Mouse (Mus musculus): ENCODE measurements at regions not wholly inside any gene's neighbourhood (a gene's known extent, or its start where the extent isn't known, plus 50 kb on each side); places are given as distances from the start of the nearest gene placed in this dataset.
A peak's percentile ranks its signal among the peaks of the same experiment; 100 is the strongest.

DNA sequence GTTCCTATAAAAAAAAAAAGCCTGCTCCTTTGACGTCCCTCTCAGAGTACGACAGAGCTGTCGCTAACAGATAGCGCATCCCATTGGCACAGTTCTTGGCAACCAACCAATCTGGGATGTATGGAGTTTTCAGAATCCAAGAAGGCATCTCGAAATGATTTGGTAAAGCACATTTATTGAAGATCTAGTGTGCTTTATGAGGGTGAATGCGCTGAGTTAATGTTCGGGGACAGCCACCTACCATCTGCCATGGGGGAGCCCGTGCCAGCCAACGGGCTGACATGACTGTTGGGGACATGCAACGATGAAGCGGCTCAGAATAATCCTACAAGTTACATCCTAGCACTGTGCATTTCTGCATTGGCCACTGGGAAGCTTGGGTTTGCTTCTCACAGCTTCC lies 208.4 kb upstream of the Fam19a5 start:
- DNase-seq (ENCODE audit: low spot score in 2 of 2), result no peak
- intact Hi-C loops (cut with DNase I), result no loop called here

DNA sequence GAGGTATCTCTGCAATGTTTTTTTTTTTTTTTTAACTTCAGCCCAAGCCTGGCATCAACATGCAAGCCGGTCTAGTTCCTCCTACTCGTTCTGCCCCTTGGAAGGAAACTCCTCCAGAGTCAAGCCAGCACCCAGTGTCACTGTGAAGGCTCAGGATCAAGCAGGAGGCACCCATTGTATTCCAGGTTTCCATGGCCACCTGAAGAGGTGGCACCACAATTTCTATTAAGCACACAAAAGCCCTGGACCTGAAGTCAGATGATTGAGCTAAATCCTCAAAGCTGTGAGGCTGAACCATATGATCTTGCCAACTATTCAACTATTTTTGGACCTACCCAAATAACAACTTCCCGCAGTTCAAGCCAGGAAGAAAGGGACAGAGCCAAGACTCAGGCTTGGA lies 204.2 kb upstream of the Fam19a5 start:
- intact Hi-C loops (cut with DNase I), result loop anchor here (5.0 kb wide), 1 partner anchor 207 kb away; no protein-coding TSS in a partner anchor

DNA sequence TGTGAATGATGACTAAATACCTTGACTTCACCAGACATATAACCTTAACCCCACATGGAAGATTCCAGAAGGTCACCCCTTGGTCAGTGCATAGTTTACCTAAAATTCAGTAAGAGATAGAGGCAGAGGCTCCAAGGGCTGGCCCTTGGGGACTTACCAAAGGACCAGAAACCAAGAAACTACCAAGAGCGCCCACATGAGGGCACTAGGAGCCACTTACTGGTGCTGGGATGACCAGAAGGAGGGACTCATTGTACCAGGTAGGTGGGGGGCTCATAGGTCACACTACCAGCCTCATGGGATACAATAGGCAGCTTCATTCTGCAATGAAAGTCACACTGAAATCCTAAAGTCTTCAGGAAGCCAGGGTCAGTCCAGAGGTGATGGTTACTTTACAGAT lies 201.4 kb upstream of the Fam19a5 start:
- DNase-seq (ENCODE audit: low spot score in 2 of 2), result no peak
- intact Hi-C loops (cut with DNase I), result loop anchor here (5.0 kb wide), 1 partner anchor 205 kb away; no protein-coding TSS in a partner anchor

More for the DNA sequence above, 204.2 kb upstream of the Fam19a5 start:
- no peak for DNase-seq (ENCODE audit: low spot score in 2 of 2)

- no peak for DNase-seq (ENCODE audit: low spot score in 2 of 2)
- intact Hi-C loops (cut with DNase I), result no loop called here
Measured at GRCm38 (mm10) chr15:87345826-87346225, 198.3 kb upstream of the Fam19a5 start.

DNA sequence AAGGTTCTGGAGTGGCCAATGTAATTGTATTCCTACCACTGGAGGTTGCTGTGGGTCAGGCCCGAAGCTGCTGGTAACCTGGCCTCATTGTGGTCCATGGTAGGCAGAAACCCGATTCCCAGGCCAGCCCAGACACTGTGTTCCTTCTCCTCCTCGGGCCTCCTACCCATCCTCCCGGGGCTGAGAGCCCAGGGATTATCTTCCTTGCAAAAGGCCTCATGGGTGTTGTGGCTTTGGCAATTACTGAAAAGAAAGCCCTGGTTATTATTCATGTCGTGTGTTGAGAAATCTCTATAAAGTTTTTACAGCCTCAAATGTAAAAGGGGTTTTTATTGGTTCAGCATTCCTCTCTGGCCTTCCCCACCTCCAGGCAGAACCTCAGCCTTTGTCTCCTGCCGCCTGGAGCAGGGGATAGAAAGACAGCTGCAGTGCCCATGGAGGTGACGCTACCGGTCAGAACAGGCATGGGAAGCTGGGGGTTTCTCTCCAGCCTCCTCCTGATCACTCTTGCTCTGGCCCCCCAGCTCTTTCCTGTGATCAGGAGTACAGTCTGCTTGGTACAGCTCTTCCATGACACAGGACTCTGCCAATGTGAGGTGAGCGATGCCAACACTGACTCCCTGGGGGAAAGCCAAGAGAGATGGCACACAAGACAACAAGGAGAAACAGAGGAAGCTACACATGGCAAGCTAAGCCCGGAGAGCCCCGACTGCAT lies 194.4 kb upstream of the Fam19a5 start:
- no peak for DNase-seq (ENCODE audit: low spot score in 2 of 2)
- intact Hi-C loops (cut with DNase I), result no loop called here

DNA sequence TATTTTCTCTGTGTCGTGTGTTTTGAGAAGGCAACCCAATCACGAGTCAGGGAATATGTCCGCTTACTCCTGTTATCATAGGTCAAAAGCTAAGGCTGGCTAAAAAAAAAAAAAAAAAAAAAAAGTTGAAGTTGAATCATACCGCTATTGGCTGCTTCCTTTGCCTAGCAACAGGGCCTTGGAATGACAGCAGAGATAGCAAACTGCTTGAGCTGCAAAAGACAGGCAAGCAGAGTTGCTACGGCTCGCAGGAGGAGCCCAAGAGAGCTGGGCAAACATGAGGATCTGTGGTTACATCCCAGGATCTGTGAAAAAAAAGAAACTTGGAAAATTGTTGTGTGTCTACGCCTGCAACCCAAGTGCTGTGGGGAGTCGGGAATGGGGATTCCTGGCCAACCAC lies 191.3 kb upstream of the Fam19a5 start:
- intact Hi-C loops (cut with DNase I), result no loop called here
- DNase-seq (ENCODE audit: low spot score in 2 of 2), result no peak

DNA sequence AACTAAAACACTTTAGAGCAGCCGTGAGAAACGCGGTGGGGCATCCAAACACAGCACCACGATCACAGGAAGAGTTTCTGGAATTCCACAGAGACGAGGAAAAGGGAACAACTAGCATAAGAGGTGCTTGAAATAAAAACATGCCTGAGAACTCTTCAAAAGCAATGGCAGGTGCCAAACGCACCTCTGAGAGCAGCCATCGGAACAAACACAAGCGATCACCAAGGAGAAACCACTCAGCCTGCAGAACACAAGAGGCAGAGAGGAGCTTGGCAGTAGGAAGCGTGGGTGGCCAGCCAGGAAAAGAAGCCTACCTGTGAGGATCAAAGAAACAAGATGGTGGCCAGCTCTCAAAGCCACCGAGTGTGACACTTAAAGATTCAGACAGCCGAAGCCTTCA lies 190.2 kb upstream of the Fam19a5 start:
- no peak for DNase-seq (ENCODE audit: low spot score in 2 of 2)
- intact Hi-C loops (cut with DNase I), result no loop called here

DNA sequence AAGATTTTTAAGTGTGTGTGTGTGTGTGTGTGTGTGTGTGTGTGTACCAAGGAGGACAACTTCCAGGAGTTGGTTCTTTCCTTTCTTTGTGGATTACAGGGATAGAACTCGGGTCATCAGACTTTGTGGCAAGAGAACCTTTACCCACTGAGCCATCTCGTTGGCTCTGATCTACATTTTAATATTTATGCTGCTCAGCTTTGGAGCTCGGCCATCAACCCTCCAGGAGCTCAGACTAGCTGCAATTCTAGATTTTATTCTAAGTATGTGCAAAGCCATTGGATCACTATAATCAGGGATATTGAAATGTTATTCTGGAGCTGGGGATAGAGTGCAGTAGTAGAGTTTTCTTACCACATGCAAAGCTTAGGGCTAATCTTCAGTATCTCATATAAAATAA lies 183.6 kb upstream of the Fam19a5 start:
- no peak for DNase-seq (ENCODE audit: low spot score in 2 of 2)
- intact Hi-C loops (cut with DNase I), result no loop called here

- intact Hi-C loops (cut with DNase I), result loop anchor here (5.0 kb wide), 1 partner anchor 176 kb away; the partner anchor contains the start of gene Fam19a5
- no peak for DNase-seq (ENCODE audit: low spot score in 2 of 2)
Measured at GRCm38 (mm10) chr15:87365712-87366361, 178.3 kb upstream of the Fam19a5 start.

DNA sequence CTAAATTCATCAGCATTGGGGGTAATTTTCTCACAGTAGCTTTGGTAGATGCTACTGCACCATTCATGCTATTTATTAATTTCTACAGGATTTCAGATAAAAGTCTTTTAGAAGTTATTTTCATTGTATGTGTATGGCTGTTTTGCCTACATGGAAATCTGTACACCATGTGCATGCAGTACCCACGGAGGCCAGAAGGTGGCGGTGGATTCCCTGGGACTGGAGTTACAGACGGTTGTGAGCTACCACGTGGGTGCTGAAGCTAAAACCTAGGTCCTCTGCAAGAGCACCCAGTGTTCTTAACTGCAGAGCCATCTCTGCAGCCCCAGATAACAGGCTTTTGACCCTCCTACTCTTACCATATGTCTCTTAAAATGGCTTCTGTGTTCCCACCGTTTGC lies 176.7 kb upstream of the Fam19a5 start:
- intact Hi-C loops (cut with DNase I), result loop anchor here (5.0 kb wide), 1 partner anchor 175 kb away; the partner anchor contains the start of gene Fam19a5
- no peak for DNase-seq (ENCODE audit: low spot score in 2 of 2)

DNA sequence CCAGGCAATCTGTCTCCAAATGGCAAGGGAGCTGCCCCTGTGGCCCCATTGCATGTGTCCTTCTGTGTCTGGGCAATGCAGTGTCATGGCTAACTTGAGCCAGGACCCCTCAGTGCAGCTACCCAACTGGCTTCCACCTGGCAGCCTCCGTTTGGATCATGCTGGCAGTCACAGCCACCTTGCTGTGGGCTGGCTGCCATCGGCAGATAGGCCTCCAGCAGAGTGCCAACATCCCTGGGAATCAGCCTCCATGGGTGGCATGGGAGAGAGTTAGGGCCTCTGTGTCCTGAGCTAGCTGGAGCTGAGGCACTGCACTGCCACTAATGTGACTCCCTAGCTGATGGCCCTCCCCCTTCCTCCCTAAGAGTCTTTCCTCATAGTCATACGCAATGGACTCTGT lies 174.7 kb upstream of the Fam19a5 start:
- DNase-seq (ENCODE audit: low spot score in 2 of 2), result no peak
- intact Hi-C loops (cut with DNase I), result loop anchor here (5.0 kb wide), 1 partner anchor 173 kb away; the partner anchor contains the start of gene Fam19a5

DNA sequence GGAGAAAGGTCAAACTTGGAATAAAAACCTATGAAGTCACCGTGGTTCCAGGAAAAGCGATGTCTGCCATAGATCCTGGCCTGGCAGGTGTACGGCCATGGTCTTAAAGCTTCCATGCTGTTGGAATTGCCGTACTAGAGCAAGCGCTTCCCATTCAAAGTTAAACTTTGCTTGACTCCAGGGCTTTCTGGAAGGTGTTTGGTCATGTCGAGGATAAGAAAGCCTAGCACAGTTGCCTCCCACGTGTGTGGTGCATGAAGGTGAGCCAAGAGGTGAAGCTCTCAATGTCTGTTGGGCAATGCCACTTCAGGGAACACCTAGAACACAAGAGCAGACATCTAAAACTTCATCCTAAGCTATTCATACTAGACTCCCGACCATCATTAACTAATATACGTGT lies 174.3 kb upstream of the Fam19a5 start:
- intact Hi-C loops (cut with DNase I), result loop anchor here (5.0 kb wide), 1 partner anchor 172 kb away; the partner anchor contains the start of gene Fam19a5
- no peak for DNase-seq (ENCODE audit: low spot score in 2 of 2)

- intact Hi-C loops (cut with DNase I), result no loop called here
- DNase-seq (ENCODE audit: low spot score in 2 of 2), result no peak
Measured at GRCm38 (mm10) chr15:87370761-87371160, 173.3 kb upstream of the Fam19a5 start.

DNA sequence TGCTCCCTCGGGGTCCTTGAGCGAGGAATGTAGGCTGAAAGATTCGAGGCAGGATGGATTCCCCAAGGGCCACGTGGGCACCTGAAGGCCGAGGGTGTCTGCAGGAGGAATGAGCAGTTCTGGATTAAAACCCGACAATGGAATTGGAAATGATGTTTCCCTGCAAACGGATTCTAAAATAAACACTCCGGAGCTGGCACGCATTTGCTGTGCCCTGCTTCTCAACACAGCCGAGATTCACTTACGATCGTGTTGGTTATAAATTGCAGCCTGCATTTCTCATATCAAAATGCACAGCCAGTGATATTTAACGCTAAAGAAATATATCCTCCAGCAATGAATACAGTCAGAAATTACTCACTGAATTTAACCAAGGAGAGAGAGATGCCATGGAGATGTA lies 169.4 kb upstream of the Fam19a5 start:
- intact Hi-C loops (cut with DNase I), result no loop called here
- peak; percentile 18 to 30 for DNase-seq (ENCODE audit: low spot score in 2 of 2)

DNA sequence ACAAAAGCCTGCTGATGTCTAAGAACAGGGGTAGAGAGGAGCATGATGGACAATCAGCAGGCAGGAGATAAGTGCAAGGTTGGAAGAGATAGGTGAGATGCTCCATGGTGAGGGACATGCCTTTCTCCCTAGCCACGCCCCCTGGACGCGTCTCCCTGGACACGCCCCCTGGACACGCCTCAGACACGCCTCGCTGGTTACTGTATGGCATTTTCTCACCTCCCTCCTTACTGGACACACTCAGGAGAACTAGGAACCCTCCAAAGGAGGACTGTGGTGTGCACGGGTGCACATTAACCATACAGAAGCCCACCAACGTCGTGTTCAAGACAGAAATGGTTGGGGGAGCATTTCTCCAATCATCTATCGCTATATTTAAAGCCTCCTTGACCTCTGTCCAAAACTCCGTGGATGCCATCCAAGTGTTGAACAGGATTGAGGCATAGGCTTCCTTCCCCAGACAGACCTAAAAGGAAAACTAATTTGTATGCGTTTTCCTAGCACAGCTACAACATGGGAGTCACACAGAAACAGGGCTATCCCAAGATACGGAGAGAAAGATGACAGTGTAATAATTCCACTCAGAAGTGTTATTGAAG lies 168.4 kb upstream of the Fam19a5 start:
- DNase-seq (ENCODE audit: low spot score in 2 of 2), result no peak
- intact Hi-C loops (cut with DNase I), result no loop called here

DNA sequence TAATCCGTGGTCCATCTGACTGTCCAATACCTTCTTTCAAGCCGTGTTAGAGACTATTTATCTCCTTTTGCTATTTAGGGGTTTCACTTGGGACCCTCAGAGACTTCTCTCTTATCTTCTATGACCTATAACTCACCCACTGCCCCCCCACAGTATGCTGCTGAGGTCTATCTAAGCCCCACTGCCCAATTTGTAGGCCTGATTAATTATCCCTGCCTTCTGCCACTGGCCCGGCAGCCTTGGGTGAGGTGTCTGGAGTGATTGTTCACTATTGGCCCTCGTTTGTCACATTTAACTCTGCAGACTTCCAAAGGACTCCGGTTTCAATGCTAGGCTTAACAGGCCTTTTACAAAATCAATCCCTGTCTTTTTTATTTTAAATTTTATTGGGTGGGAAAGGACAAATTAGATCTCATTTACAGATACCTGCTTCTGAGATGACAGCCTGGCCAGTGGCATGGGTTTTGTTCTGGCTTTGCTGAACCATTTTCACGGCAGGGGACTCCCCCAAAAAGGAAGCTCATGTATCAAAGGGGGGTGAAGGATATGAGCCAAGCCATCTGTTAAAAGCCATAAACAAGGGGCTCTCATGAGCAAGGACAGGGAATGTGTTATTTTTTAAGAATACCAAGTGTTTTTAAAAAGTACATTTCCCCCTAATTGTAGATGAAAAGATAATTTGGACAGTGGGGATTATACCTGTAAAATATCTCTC lies 160.4 kb upstream of the Fam19a5 start:
- intact Hi-C loops (cut with DNase I), result no loop called here

DNA sequence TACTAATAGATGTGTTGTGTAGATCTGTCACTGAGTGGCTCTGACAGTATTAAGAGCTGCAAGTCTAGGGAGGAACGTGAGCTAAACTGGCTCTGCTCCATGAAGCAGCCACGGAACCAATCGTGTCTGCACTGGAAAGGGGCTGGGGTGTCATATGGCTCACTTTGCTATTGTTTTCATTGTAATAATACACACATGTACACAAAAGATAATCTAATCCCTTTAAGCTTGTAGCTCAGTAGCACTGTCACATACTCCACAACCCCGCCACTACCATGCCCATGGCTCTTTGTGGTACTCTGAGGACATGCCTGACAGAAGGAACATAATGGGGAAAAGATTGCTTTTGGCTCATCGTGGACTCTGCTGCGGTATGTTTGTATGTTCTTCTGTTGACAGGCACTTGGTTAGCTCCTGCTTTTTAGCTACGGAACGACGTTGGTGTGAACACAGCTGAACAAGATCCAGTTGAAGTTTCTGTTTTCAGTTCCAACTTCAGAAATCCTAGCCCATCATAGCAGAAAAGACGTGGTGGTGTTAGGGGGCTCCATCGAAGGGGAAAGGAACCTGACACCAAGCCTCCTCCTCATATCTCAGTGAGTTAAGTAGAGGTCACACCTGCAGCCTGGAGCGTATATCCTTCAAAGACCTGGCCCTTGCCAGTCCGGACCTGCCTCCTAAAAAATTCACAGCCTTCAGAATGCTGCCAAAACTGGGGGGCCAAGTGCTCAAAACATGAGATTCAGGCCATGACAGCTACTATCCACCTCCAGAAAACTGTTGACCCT lies 159.6 kb upstream of the Fam19a5 start:
- no peak for DNase-seq (ENCODE audit: low spot score in 2 of 2)
- intact Hi-C loops (cut with DNase I), result no loop called here

More for the DNA sequence above, 160.4 kb upstream of the Fam19a5 start:
- no peak for DNase-seq (ENCODE audit: low spot score in 2 of 2)

GRCm38 (mm10) chr15:87386513-87386983 lies 157.6 kb upstream of the Fam19a5 start:
- no peak for DNase-seq (ENCODE audit: low spot score in 2 of 2)
- intact Hi-C loops (cut with DNase I), result no loop called here

DNA sequence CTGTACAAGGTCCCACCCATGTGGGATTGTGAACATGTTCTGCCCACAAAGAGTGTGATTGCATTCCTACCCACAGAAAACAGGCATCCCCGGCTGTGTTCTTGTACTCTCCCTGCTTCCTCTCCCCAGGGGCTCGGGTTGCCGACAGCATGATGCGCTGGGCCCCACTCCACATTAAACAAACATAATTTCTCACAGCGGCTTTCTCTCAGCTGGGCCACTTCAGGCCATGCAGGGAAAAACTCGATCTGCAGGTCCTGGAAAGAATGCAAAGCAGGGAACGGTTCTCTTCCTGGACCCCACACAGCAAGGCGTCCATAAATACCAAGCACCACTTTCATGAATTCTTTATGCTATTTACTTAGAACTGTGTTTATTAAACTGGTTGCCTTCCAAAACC lies 152.7 kb upstream of the Fam19a5 start:
- intact Hi-C loops (cut with DNase I), result no loop called here
- DNase-seq (ENCODE audit: low spot score in 2 of 2), result no peak
